In genomic region chr13:73271336-73272242, GRCm38 (mm10) we compare ENCODE assay signal across 9 mouse cellular contexts. TPM values are rescaled to one million over a fixed set of nuclear protein-coding genes. Genes with fewer than 3 reads are reported as not detected.
DNase-seq lines count a peak whose midpoint lies in the region; ATAC-seq and TF ChIP-seq lines count a peak whose summit lies in the region.
"Had no signal": no experiment of that assay in that cellular context is flagged by ENCODE, and none has a peak within 500 bp of the region (broad histone marks: within the 10 kb centered on the region; RNA-seq: fewer than 3 reads in every experiment).

No protein-coding gene starts in this region.

- ATAC-seq in intestine, postnatal 0 days, result no peak

- WGBS in kidney, adult 2 months, result 2% methylated on average over 53 of the region's 53 CpGs
- WGBS in forebrain, embryonic 10.5 days, result under 1% methylated on average over 53 of the region's 53 CpGs
- WGBS in intestine, postnatal 0 days, result 3% methylated on average over 53 of the region's 53 CpGs

- H3K4me1 ChIP-seq in kidney, adult 2 months (ENCODE audit: control insufficient read depth, insufficient read depth, low read length), result no peaks in the 10 kb centered on the region
- H3K4me1 ChIP-seq in forebrain, embryonic 10.5 days, result peaks cover 47% of the 10 kb centered on the region
- H3K4me1 ChIP-seq in intestine, postnatal 0 days (replicated peaks; ENCODE audit: control insufficient read depth, insufficient read depth, low read length), result 0 out of 2 replicates have a peak, but pooled peaks cover 6% of the 10 kb centered on the region

- peak; percentile 15 for DNase-seq in kidney, postnatal 10 days
- no peak for DNase-seq in kidney, adult 2 months
- DNase-seq in forebrain, embryonic 10.5 days (ENCODE audit: extremely low spot score, low spot score), result no peak
- DNase-seq in retina, embryonic 14.5 days (ENCODE audit: low spot score), result peak; percentile 52
- DNase-seq in testis, postnatal 14 days (ENCODE audit: low spot score), result no peak
- DNase-seq in right cerebral cortex, postnatal 14 days, result no peak
- DNase-seq in layer of hippocampus, adult 11-12 months (ENCODE audit: low spot score), result no peak
- DNase-seq: right cerebral cortex, adult 18-20 months had no signal

- no peaks in the 10 kb centered on the region for H3K9me3 ChIP-seq in forebrain, embryonic 10.5 days
- no peaks in the 10 kb centered on the region for H3K9me3 ChIP-seq in intestine, postnatal 0 days (ENCODE audit: control insufficient read depth)

- peaks cover 2% of the 10 kb centered on the region for H3K27me3 ChIP-seq in kidney, adult 2 months (replicated peaks; ENCODE audit: control insufficient read depth, insufficient read depth, low read length)
- H3K27me3 ChIP-seq in forebrain, embryonic 10.5 days (ENCODE audit: poor library complexity, severe bottlenecking), result peaks cover 100% of the 10 kb centered on the region
- H3K27me3 ChIP-seq in intestine, postnatal 0 days (replicated peaks; ENCODE audit: control insufficient read depth, insufficient read depth, low read length), result peaks cover 71% of the 10 kb centered on the region

- H3K9ac ChIP-seq in intestine, postnatal 0 days (ENCODE audit: low read depth, low read length), result no peak overlapping the region

- no peak overlapping the region for H3K27ac ChIP-seq in kidney, adult 2 months (ENCODE audit: insufficient read depth, low read depth, low read length)
- no peak overlapping the region for H3K27ac ChIP-seq in forebrain, embryonic 10.5 days
- no peak overlapping the region for H3K27ac ChIP-seq in intestine, postnatal 0 days (ENCODE audit: low read depth, low read length)

- peak overlapping the region; percentile 66 for H3K4me2 ChIP-seq in intestine, postnatal 0 days (replicated peaks; ENCODE audit: low read depth)

- no peak overlapping the region for H3K4me3 ChIP-seq in kidney, adult 2 months (ENCODE audit: insufficient read depth, low read depth, low read length)
- peak overlapping the region; percentile 41 for H3K4me3 ChIP-seq in forebrain, embryonic 10.5 days
- H3K4me3 ChIP-seq in intestine, postnatal 0 days (ENCODE audit: low read depth, low read length), result peak overlapping the region; percentile 33

- no peak for TF ChIP-seq POLR2A in kidney, adult 2 months (IDR thresholded peaks at IDR 0.05; ENCODE audit: low read depth, low read length)

- no peak for TF ChIP-seq CTCF in kidney, adult 2 months (conservative IDR thresholded peaks at IDR 0.05; ENCODE audit: insufficient read depth, insufficient read length, low read depth, low read length)
- TF ChIP-seq CTCF in intestine, postnatal 0 days (IDR thresholded peaks at IDR 0.05; ENCODE audit: low read depth), result no peak

- H3K36me3 ChIP-seq in kidney, adult 2 months (ENCODE audit: control insufficient read depth, insufficient read depth, low read length), result no peaks in the 10 kb centered on the region
- H3K36me3 ChIP-seq in forebrain, embryonic 10.5 days (replicated peaks), result no peaks in the 10 kb centered on the region
- no peaks in the 10 kb centered on the region for H3K36me3 ChIP-seq in intestine, postnatal 0 days (ENCODE audit: control insufficient read depth, insufficient read depth)

RNA-seq across cellular contexts. Expression of gene Irx4, which starts 11.3 kb away (rescaled TPM):
- 0.16 and 0.26 TPM in 2 replicates for polyA plus RNA-seq in kidney, adult 2 months (2012; rRNA removed)
- polyA plus RNA-seq in forebrain, embryonic 10.5 days (2016; fragmentation: Nextera tagmentation; extraction: Ambion mirVana), result 0.93 and 1.1 TPM in 2 replicates
- polyA plus RNA-seq in intestine, postnatal 0 days (2015; fragmentation: Nextera tagmentation; extraction: Ambion mirVana), result 0.27 and 0.38 TPM in 2 replicates

RNA-seq across cellular contexts. Expression of gene Mrpl36, which starts 56.7 kb away (rescaled TPM):
- polyA plus RNA-seq in kidney, adult 2 months (2012; rRNA removed), result 95.0 and 108 TPM in 2 replicates
- polyA plus RNA-seq in forebrain, embryonic 10.5 days (2016; fragmentation: Nextera tagmentation; extraction: Ambion mirVana), result 143 and 145 TPM in 2 replicates
- polyA plus RNA-seq in intestine, postnatal 0 days (2015; fragmentation: Nextera tagmentation; extraction: Ambion mirVana), result 117 and 118 TPM in 2 replicates

RNA-seq across cellular contexts. Expression of gene Ndufs6, which starts 56.8 kb away (rescaled TPM):
- polyA plus RNA-seq in kidney, adult 2 months (2012; rRNA removed), result 191 and 319 TPM in 2 replicates
- polyA plus RNA-seq in forebrain, embryonic 10.5 days (2016; fragmentation: Nextera tagmentation; extraction: Ambion mirVana), result 383 and 405 TPM in 2 replicates
- polyA plus RNA-seq in intestine, postnatal 0 days (2015; fragmentation: Nextera tagmentation; extraction: Ambion mirVana), result 555 and 577 TPM in 2 replicates

Comparison
In these comparisons a context has a peak if more than half of its experiments do, and no peak if none do; other contexts are left out.
1. DNase-seq: peak in kidney, postnatal 10 days (single experiment) and retina, embryonic 14.5 days (single experiment); none in kidney, adult 2 months (single experiment), forebrain, embryonic 10.5 days (single experiment), testis, postnatal 14 days (single experiment), right cerebral cortex, postnatal 14 days (single experiment) and layer of hippocampus, adult 11-12 months (single experiment).